Mouse (Mus musculus) heart, embryonic 11.5 days (tissue): ENCODE measurements at regions not wholly inside any gene's neighbourhood (a gene's known extent, or its start where the extent isn't known, plus 50 kb on each side); places are given as distances from the start of the nearest gene placed in this dataset.
A peak's percentile ranks its signal among the peaks of the same experiment; 100 is the strongest.

Source experiments
- ATAC-seq: fragments of 200-750 bp; cut with Nextera tagmentation; replicated peaks from 2 replicates; pipeline ENCODE4 v1.8.0; 2017; ENCODE audit warnings: moderate library complexity; ENCODE audit not compliant: insufficient number of reproducible peaks, low FRiP score, low TSS enrichment
- H3K27ac ChIP-seq: fragments of 300-500 bp; sonication (generic); 2 replicates; pipeline ENCODE4 v1.5.1; 2014; ENCODE audit warnings: mild to moderate bottlenecking, low read depth, low read length
- H3K27me3 ChIP-seq: fragments of 300-500 bp; sonication (generic); 2 replicates; pipeline ENCODE4 v1.6.1; 2014; ENCODE audit warnings: mild to moderate bottlenecking, low read length, mixed read lengths; ENCODE audit not compliant: control insufficient read depth, insufficient read depth
- H3K36me3 ChIP-seq: fragments of 300-500 bp; sonication (generic); 2 replicates; pipeline ENCODE4 v1.6.1; 2014; ENCODE audit warnings: mild to moderate bottlenecking, low read length, moderate library complexity, mixed read lengths; ENCODE audit not compliant: control insufficient read depth, insufficient read depth
- H3K4me1 ChIP-seq: fragments of 300-500 bp; sonication (generic); 2 replicates; pipeline ENCODE4 v1.6.1; 2014; ENCODE audit warnings: low read length; ENCODE audit not compliant: control insufficient read depth, insufficient read depth
- H3K4me2 ChIP-seq: fragments of 300-500 bp; sonication (generic); 2 replicates; pipeline ENCODE4 v1.6.1; 2014; ENCODE audit warnings: mild to moderate bottlenecking, moderate library complexity
- H3K4me3 ChIP-seq: fragments of 300-500 bp; sonication (generic); 2 replicates; pipeline ENCODE4 v1.5.1; 2014; ENCODE audit warnings: low read depth, low read length
- H3K9ac ChIP-seq: fragments of 300-500 bp; sonication (generic); 2 replicates; pipeline ENCODE4 v1.6.1; 2014; ENCODE audit warnings: mild to moderate bottlenecking, low read depth, low read length, moderate library complexity
- H3K9me3 ChIP-seq: fragments of 300-500 bp; sonication (generic); replicated peaks from 2 replicates; pipeline ENCODE4 v1.6.1; 2016; ENCODE audit warnings: low read length; ENCODE audit not compliant: control insufficient read depth
- WGBS: fragments of 180-500 bp; shearing (Covaris S2); extraction: QIAGEN DNeasy Blood & Tissue Kit; methylation state at CpG from one replicate; pipeline ENCODE4 v1.1.7; 2014; ENCODE audit not compliant: insufficient replicate concordance; 5-methylcytosine and 5-hydroxymethylcytosine counted together

GRCm38 (mm10) chr8:9060166-9060565, 369.8 kb upstream of the Arglu1 start:
- Histone ChIP-seq H3K27me3 (no peaks in the 10 kb centered on the region), H3K27ac (no peak overlapping the region), H3K9me3 (no peaks in the 10 kb centered on the region), H3K9ac (no peak overlapping the region), H3K4me1 (no peaks in the 10 kb centered on the region), H3K36me3 (no peaks in the 10 kb centered on the region), H3K4me3 (no peak overlapping the region), H3K4me2 (no peak overlapping the region)
- WGBS = 77% methylated on average over 6 of the region's 6 CpGs
- ATAC-seq = no peak

- no peak for ATAC-seq
- WGBS = 77% methylated on average over 6 of the region's 6 CpGs
- no peak overlapping the region for H3K4me2 ChIP-seq
Observed at GRCm38 (mm10) chr8:9055416-9055819, 365.1 kb upstream of the Arglu1 start.

GRCm38 (mm10) chr8:9054801-9055200, 364.5 kb upstream of the Arglu1 start:
- Histone ChIP-seq H3K4me1 (peaks cover 8% of the 10 kb centered on the region; the same call in 1 of the 2 replicates), H3K27ac (no peak overlapping the region), H3K27me3 (no peaks in the 10 kb centered on the region), H3K4me2 (no peak overlapping the region), H3K9ac (no peak overlapping the region), H3K9me3 (no peaks in the 10 kb centered on the region), H3K36me3 (no peaks in the 10 kb centered on the region), H3K4me3 (no peak overlapping the region)
- 71% methylated on average over 4 of the region's 4 CpGs for WGBS
- ATAC-seq = no peak

More at GRCm38 (mm10) chr8:9055416-9055819, 365.1 kb upstream of the Arglu1 start:
- H3K4me1 ChIP-seq = peaks cover 8% of the 10 kb centered on the region; the same call in 1 of the 2 replicates
- no peaks in the 10 kb centered on the region for H3K27me3 ChIP-seq
- no peak overlapping the region for H3K9ac ChIP-seq
- no peak overlapping the region for H3K4me3 ChIP-seq
- no peak overlapping the region for H3K27ac ChIP-seq
- H3K9me3 ChIP-seq = no peaks in the 10 kb centered on the region
- H3K36me3 ChIP-seq = no peaks in the 10 kb centered on the region

GRCm38 (mm10) chr8:9051699-9052098, 361.4 kb upstream of the Arglu1 start:
- Histone ChIP-seq H3K4me1 (peaks cover 12% of the 10 kb centered on the region; the same call in 1 of the 2 replicates), H3K9me3 (no peaks in the 10 kb centered on the region), H3K4me3 (no peak overlapping the region), H3K9ac (no peak overlapping the region), H3K36me3 (no peaks in the 10 kb centered on the region), H3K27me3 (no peaks in the 10 kb centered on the region), H3K4me2 (peak overlapping the region; percentile 6), H3K27ac (no peak overlapping the region)
- ATAC-seq = no peak
- 29% methylated on average over 10 of the region's 10 CpGs for WGBS

- no peak for ATAC-seq
- Histone ChIP-seq H3K4me2 (peak overlapping the region; percentile 6), H3K27ac (no peak overlapping the region)
Observed at GRCm38 (mm10) chr8:9050740-9051475, 360.6 kb upstream of the Arglu1 start.

GRCm38 (mm10) chr8:9048116-9048515, 357.8 kb upstream of the Arglu1 start:
- Histone ChIP-seq H3K27me3 (no peaks in the 10 kb centered on the region), H3K9ac (no peak overlapping the region), H3K9me3 (no peaks in the 10 kb centered on the region), H3K4me3 (no peak overlapping the region), H3K4me2 (0 out of 2 replicates have a peak overlapping the region, but pooled peaks have one; percentile 5), H3K36me3 (no peaks in the 10 kb centered on the region), H3K27ac (no peak overlapping the region), H3K4me1 (peaks cover 16% of the 10 kb centered on the region)
- WGBS = 46% methylated on average over 14 of the region's 14 CpGs
- ATAC-seq = no peak

More at GRCm38 (mm10) chr8:9050740-9051475, 360.6 kb upstream of the Arglu1 start:
- Histone ChIP-seq H3K4me3 (no peak overlapping the region), H3K4me1 (peaks cover 12% of the 10 kb centered on the region; the same call in 1 of the 2 replicates), H3K36me3 (no peaks in the 10 kb centered on the region), H3K9ac (no peak overlapping the region), H3K9me3 (no peaks in the 10 kb centered on the region), H3K27me3 (no peaks in the 10 kb centered on the region)
- 44% methylated on average over 11 of the region's 11 CpGs for WGBS

GRCm38 (mm10) chr8:9042835-9043792, 352.8 kb upstream of the Arglu1 start:
- no peak overlapping the region for H3K27ac ChIP-seq
- H3K9ac ChIP-seq = no peak overlapping the region
- no peak for ATAC-seq
- H3K36me3 ChIP-seq = no peaks in the 10 kb centered on the region
- no peaks in the 10 kb centered on the region for H3K9me3 ChIP-seq
- H3K4me1 ChIP-seq = peaks cover 6% of the 10 kb centered on the region
- 48% methylated on average over 10 of the region's 10 CpGs for WGBS
- H3K27me3 ChIP-seq = no peaks in the 10 kb centered on the region; the same call in 1 of the 2 replicates
- H3K4me2 ChIP-seq = no peak overlapping the region
- no peak overlapping the region for H3K4me3 ChIP-seq

- Histone ChIP-seq H3K4me3 (no peak overlapping the region), H3K4me2 (no peak overlapping the region), H3K36me3 (no peaks in the 10 kb centered on the region), H3K9me3 (no peaks in the 10 kb centered on the region), H3K9ac (no peak overlapping the region), H3K27ac (no peak overlapping the region), H3K27me3 (no peaks in the 10 kb centered on the region), H3K4me1 (no peaks in the 10 kb centered on the region)
- WGBS = 82% methylated on average over 4 of the region's 4 CpGs
- ATAC-seq = no peak
Observed at GRCm38 (mm10) chr8:9029156-9029555, 338.8 kb upstream of the Arglu1 start.
